9 mouse cellular contexts compared by ENCODE assay signal in genomic region chr9:57129641-57130040, GRCm38 (mm10). TPM values are rescaled to one million over a fixed set of nuclear protein-coding genes. Genes with fewer than 3 reads are reported as not detected.
DNase-seq lines count a peak whose midpoint lies in the region; ATAC-seq and TF ChIP-seq lines count a peak whose summit lies in the region.
"Had no signal": no experiment of that assay in that cellular context is flagged by ENCODE, and none has a peak within 500 bp of the region (broad histone marks: within the 10 kb centered on the region; RNA-seq: fewer than 3 reads in every experiment).

No protein-coding gene starts in this region.

- intact Hi-C loops in gastrocnemius, postnatal 14 days (cut with DNase I; ENCODE audit: low total_unique reads): loop anchor here (5.0 to 10.0 kb wide), 2 partner anchors 72 to 205 kb away; partner anchors contain the start of gene Snx33

- H3K27me3 ChIP-seq in kidney, embryonic 15.5 days: no peaks in the 10 kb centered on the region
- H3K27me3 ChIP-seq in embryonic facial prominence, embryonic 14.5 days (replicated peaks; ENCODE audit: control insufficient read depth, insufficient read depth, low read length): no peaks in the 10 kb centered on the region
- no peaks in the 10 kb centered on the region for H3K27me3 ChIP-seq in intestine, embryonic 16.5 days (replicated peaks; ENCODE audit: control insufficient read depth, insufficient read depth, low read length)
- no peaks in the 10 kb centered on the region for H3K27me3 ChIP-seq in myocyte (ENCODE audit: control insufficient read depth, insufficient read depth, insufficient read length)

- no peak for DNase-seq in kidney, adult 8-10 months
- no peak for DNase-seq in embryonic facial prominence, embryonic 14.5 days (ENCODE audit: low spot score)
- DNase-seq in gastrocnemius, postnatal 14 days: no peak
- DNase-seq in layer of hippocampus, adult 11-12 months (ENCODE audit: low spot score): no peak
- DNase-seq: left cerebral cortex, postnatal 4 days had no signal

- H3K4me3 ChIP-seq in kidney, embryonic 15.5 days (replicated peaks): peak overlapping the region; percentile 86; the same call in 1 of the 2 replicates
- peak overlapping the region; percentile 67; the same call in 1 of the 2 replicates for H3K4me3 ChIP-seq in embryonic facial prominence, embryonic 14.5 days (ENCODE audit: low read depth, low read length)
- no peak overlapping the region for H3K4me3 ChIP-seq in intestine, embryonic 16.5 days (ENCODE audit: low read length)
- peak overlapping the region; percentile 85 for H3K4me3 ChIP-seq in myocyte

- no peak for TF ChIP-seq POLR2A in myocyte (IDR thresholded peaks at IDR 0.05; ENCODE audit: insufficient read length, low read depth)

- H3K4me1 ChIP-seq in kidney, embryonic 15.5 days: peaks cover 14% of the 10 kb centered on the region
- peaks cover 11% of the 10 kb centered on the region for H3K4me1 ChIP-seq in embryonic facial prominence, embryonic 14.5 days (ENCODE audit: control insufficient read depth, insufficient read depth, low read length)
- peaks cover 7% of the 10 kb centered on the region for H3K4me1 ChIP-seq in intestine, embryonic 16.5 days (ENCODE audit: control insufficient read depth, insufficient read depth, low read length)

- H3K9ac ChIP-seq in kidney, embryonic 15.5 days: no peak overlapping the region
- no peak overlapping the region for H3K9ac ChIP-seq in embryonic facial prominence, embryonic 14.5 days (ENCODE audit: low read depth, low read length)
- H3K9ac ChIP-seq in intestine, embryonic 16.5 days (ENCODE audit: low read depth, low read length): peak overlapping the region; percentile 4; the same call in 1 of the 2 replicates

- no peak for ATAC-seq in kidney, embryonic 15.5 days (replicated peaks; ENCODE audit: low FRiP score)
- no peak for ATAC-seq in embryonic facial prominence, embryonic 14.5 days (ENCODE audit: low read depth)
- no peak for ATAC-seq in intestine, embryonic 16.5 days
- no peak for ATAC-seq in monocyte, adult 5-6 weeks (replicated peaks; ENCODE audit: insufficient number of reproducible peaks, low FRiP score, low TSS enrichment, poor library complexity, severe bottlenecking)

- H3K9me3 ChIP-seq in kidney, embryonic 15.5 days (replicated peaks): no peaks in the 10 kb centered on the region
- H3K9me3 ChIP-seq in embryonic facial prominence, embryonic 14.5 days (ENCODE audit: control insufficient read depth, low read length): no peaks in the 10 kb centered on the region
- no peaks in the 10 kb centered on the region for H3K9me3 ChIP-seq in intestine, embryonic 16.5 days (ENCODE audit: control insufficient read depth, low read length)

- H3K36me3 ChIP-seq in kidney, embryonic 15.5 days: peaks cover 56% of the 10 kb centered on the region
- peaks cover 48% of the 10 kb centered on the region for H3K36me3 ChIP-seq in embryonic facial prominence, embryonic 14.5 days (ENCODE audit: control insufficient read depth, insufficient read depth, low read length)
- H3K36me3 ChIP-seq in intestine, embryonic 16.5 days (ENCODE audit: control insufficient read depth, insufficient read depth, low read length): peaks cover 15% of the 10 kb centered on the region; the same call in 1 of the 2 replicates
- peaks cover 9% of the 10 kb centered on the region for H3K36me3 ChIP-seq in myocyte (ENCODE audit: control insufficient read depth, insufficient read depth)

- no peaks in the 10 kb centered on the region for H3K79me2 ChIP-seq in myocyte (ENCODE audit: control insufficient read depth, insufficient read depth)

- peak overlapping the region; percentile 99; the same call in 1 of the 2 replicates for H3K27ac ChIP-seq in kidney, embryonic 15.5 days
- H3K27ac ChIP-seq in embryonic facial prominence, embryonic 14.5 days (replicated peaks; ENCODE audit: low read depth, low read length): no peak overlapping the region
- H3K27ac ChIP-seq in intestine, embryonic 16.5 days (ENCODE audit: low read length): no peak overlapping the region

- peak overlapping the region; percentile 93 for H3K4me2 ChIP-seq in kidney, embryonic 15.5 days
- H3K4me2 ChIP-seq in embryonic facial prominence, embryonic 14.5 days (ENCODE audit: low read depth, low read length): peak overlapping the region; percentile 62; the same call in 1 of the 2 replicates
- H3K4me2 ChIP-seq in intestine, embryonic 16.5 days (ENCODE audit: low read depth, low read length): peak overlapping the region; percentile 78
- peak overlapping the region; percentile 75 for H3K4me2 ChIP-seq in myocyte (ENCODE audit: low read depth)

- no peak overlapping the region for H3ac ChIP-seq in myocyte (ENCODE audit: control insufficient read depth, insufficient read length)

TF ChIP-seq in myocyte, 11 proteins besides CTCF, POLR2A, EP300 and RAD21:
- TF ChIP-seq USF1 (IDR thresholded peaks at IDR 0.05; ENCODE audit: low read depth) (no peak), TCF3 (IDR thresholded peaks at IDR 0.05; ENCODE audit: insufficient read length, low read depth) (no peak), E2F4 (IDR thresholded peaks at IDR 0.05; ENCODE audit: insufficient read depth) (no peak), MYOG (IDR thresholded peaks at IDR 0.05; ENCODE audit: control insufficient read depth in 1 of 3, insufficient read depth in 1 of 3, insufficient read length in 2 of 3, low read depth in 2 of 3) (no peak), MYOD1 (IDR thresholded peaks at IDR 0.05; ENCODE audit: control insufficient read depth in 1 of 3, insufficient read length in 2 of 3, low read depth in 2 of 3) (no peak), POLR2AphosphoS2 (IDR thresholded peaks at IDR 0.05; ENCODE audit: insufficient read length, low read depth) (no peak), MAX (IDR thresholded peaks at IDR 0.05; ENCODE audit: low read depth) (no peak), CEBPB (IDR thresholded peaks at IDR 0.05; ENCODE audit: insufficient read depth, poor library complexity, severe bottlenecking) (no peak), REST (IDR thresholded peaks at IDR 0.05; ENCODE audit: insufficient read depth, insufficient read length) (no peak), SRF (IDR thresholded peaks at IDR 0.05; ENCODE audit: control insufficient read depth, insufficient read length, low read depth) (no peak), TCF12 (IDR thresholded peaks at IDR 0.05; ENCODE audit: insufficient read depth, poor library complexity, severe bottlenecking) (no peak)

RNA-seq across cellular contexts. Expression of gene Man2c1, which starts 0.8 kb away (rescaled TPM):
- polyA plus RNA-seq in kidney, embryonic 15.5 days (2015; fragmentation: Nextera tagmentation; extraction: Ambion mirVana): 80.8 and 95.2 TPM in 2 replicates
- polyA plus RNA-seq in embryonic facial prominence, embryonic 14.5 days (2014; fragmentation: Nextera tagmentation; extraction: Ambion mirVana): 38.2 and 42.4 TPM in 2 replicates
- 45.4 and 52.7 TPM in 2 replicates for polyA plus RNA-seq in intestine, embryonic 16.5 days (2015; fragmentation: Nextera tagmentation; extraction: Ambion mirVana)
- 55.4 TPM for polyA plus RNA-seq in myocyte (2012; fragmentation: generic; extraction: Trizol)
- total RNA-seq in gastrocnemius, postnatal 14 days (2021): 10 to 100 TPM; 32.8 to 36.2 TPM
- 47.9 to 87.1 TPM (median 60.7 TPM) in 3 replicates for total RNA-seq in monocyte, adult 5-6 weeks (2017)

RNA-seq across cellular contexts. Expression of gene Neil1, which starts 18.5 kb away (rescaled TPM):
- polyA plus RNA-seq in kidney, embryonic 15.5 days (2015; fragmentation: Nextera tagmentation; extraction: Ambion mirVana): 8.3 and 9.7 TPM in 2 replicates
- polyA plus RNA-seq in embryonic facial prominence, embryonic 14.5 days (2014; fragmentation: Nextera tagmentation; extraction: Ambion mirVana): 6.5 and 7.7 TPM in 2 replicates
- polyA plus RNA-seq in intestine, embryonic 16.5 days (2015; fragmentation: Nextera tagmentation; extraction: Ambion mirVana): 8.6 TPM in 2 replicates
- 12.7 TPM for polyA plus RNA-seq in myocyte (2012; fragmentation: generic; extraction: Trizol)
- total RNA-seq in gastrocnemius, postnatal 14 days (2021): 1 to 10 TPM; 4.7 to 5.6 TPM
- 1.3 to 8.1 TPM (median 5.2 TPM) in 3 replicates for total RNA-seq in monocyte, adult 5-6 weeks (2017)

RNA-seq across cellular contexts. Expression of gene Commd4, which starts 28.5 kb away (rescaled TPM):
- 104 and 105 TPM in 2 replicates for polyA plus RNA-seq in kidney, embryonic 15.5 days (2015; fragmentation: Nextera tagmentation; extraction: Ambion mirVana)
- polyA plus RNA-seq in embryonic facial prominence, embryonic 14.5 days (2014; fragmentation: Nextera tagmentation; extraction: Ambion mirVana): 83.0 and 89.9 TPM in 2 replicates
- polyA plus RNA-seq in intestine, embryonic 16.5 days (2015; fragmentation: Nextera tagmentation; extraction: Ambion mirVana): 111 and 120 TPM in 2 replicates
- polyA plus RNA-seq in myocyte (2012; fragmentation: generic; extraction: Trizol): 57.3 TPM
- 10 to 100 TPM; 22.1 to 24.4 TPM for total RNA-seq in gastrocnemius, postnatal 14 days (2021)
- 90.4 to 131 TPM (median 125 TPM) in 3 replicates for total RNA-seq in monocyte, adult 5-6 weeks (2017)

RNA-seq across cellular contexts. Expression of gene Sin3a, which starts 57.8 kb away (rescaled TPM):
- 31.8 and 36.6 TPM in 2 replicates for polyA plus RNA-seq in kidney, embryonic 15.5 days (2015; fragmentation: Nextera tagmentation; extraction: Ambion mirVana)
- 32.4 and 38.6 TPM in 2 replicates for polyA plus RNA-seq in embryonic facial prominence, embryonic 14.5 days (2014; fragmentation: Nextera tagmentation; extraction: Ambion mirVana)
- polyA plus RNA-seq in intestine, embryonic 16.5 days (2015; fragmentation: Nextera tagmentation; extraction: Ambion mirVana): 22.4 and 23.3 TPM in 2 replicates
- polyA plus RNA-seq in myocyte (2012; fragmentation: generic; extraction: Trizol): 13.3 TPM
- total RNA-seq in gastrocnemius, postnatal 14 days (2021): 10 to 100 TPM; 20.3 to 22.7 TPM
- 50.1 to 115 TPM (median 90.9 TPM) in 3 replicates for total RNA-seq in monocyte, adult 5-6 weeks (2017)
